Mouse (Mus musculus) ES-E14 (cell line): ENCODE measurements around the gene Nup133.
"Not testable (repeated sequence)": the region's sequence is repeated elsewhere in the genome, so short reads cannot be mapped to it uniquely, and the experiment has no call there.

Source experiments
- CHD2 ChIP-seq: IDR thresholded peaks from 2 replicates; pipeline ENCODE4 v1.6.1; 2014; ENCODE audit warnings: mild to moderate bottlenecking, low read depth, low read length, inconsistent platforms
- MAFK ChIP-seq: IDR thresholded peaks from 2 replicates; pipeline ENCODE4 v1.6.1; 2014; ENCODE audit warnings: mild to moderate bottlenecking, low read depth, low read length, inconsistent platforms; ENCODE audit not compliant: insufficient read depth

- not testable (repeated sequence) for TF ChIP-seq MAFK, CHD2
Measured at GRCm38 (mm10) chr8:123960556-123960955, 11.5 kb upstream of the Nup133 start.
